Mouse (Mus musculus): ENCODE results near the gene Ltbp2.

DNA sequence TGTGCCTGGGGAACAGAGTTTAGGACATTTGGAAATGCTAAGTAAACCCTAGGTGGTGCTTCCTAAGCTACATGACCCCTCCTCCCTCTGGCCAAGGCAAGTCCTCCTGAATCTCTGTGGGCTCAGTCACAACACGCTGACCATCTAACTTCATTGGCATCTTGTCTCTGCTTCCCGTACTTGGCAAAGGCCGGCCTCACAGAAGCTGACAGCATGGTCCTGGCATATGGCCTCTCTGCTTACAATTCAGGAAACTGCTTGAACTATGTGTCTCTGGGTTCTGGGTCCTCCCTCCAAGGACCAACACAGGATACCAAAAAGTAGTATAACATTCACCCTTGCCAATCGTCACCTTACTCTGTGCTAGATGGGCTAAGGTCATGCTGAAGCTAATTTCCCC is 33.7 kb upstream of the Ltbp2 start:
- TF ChIP-seq CTCF (conservative IDR thresholded peaks at IDR 0.05; ENCODE audit: insufficient read depth, insufficient read length, low read depth, low read length) (no peak), POLR2A (IDR thresholded peaks at IDR 0.05; ENCODE audit: low read depth, low read length) (no peak)
